Mouse (Mus musculus) lung, adult 2 months (tissue): ENCODE measurements around the gene Paip2b.

Experiments used
- CTCF ChIP-seq: fragments of 200-500 bp; IDR thresholded peaks from 2 replicates; pipeline ENCODE4 v1.5.1; 2011; ENCODE audit warnings: mild to moderate bottlenecking, low read length, control low read depth; ENCODE audit not compliant: insufficient read depth
- POLR2A ChIP-seq: fragments of 200-500 bp; IDR thresholded peaks from 2 replicates; pipeline ENCODE4 v1.6.1; 2011; ENCODE audit warnings: low read depth, mild to moderate bottlenecking, control low read depth, low read length, borderline replicate concordance; ENCODE audit errors: extremely low read depth

GRCm38 (mm10) chr6:83820727-83821515 is 10.6 kb downstream of the Paip2b start:
- no peak for TF ChIP-seq CTCF
- no peak for TF ChIP-seq POLR2A
